Mouse (Mus musculus): Measurements from ENCODE around the gene Fdxr.

DNA sequence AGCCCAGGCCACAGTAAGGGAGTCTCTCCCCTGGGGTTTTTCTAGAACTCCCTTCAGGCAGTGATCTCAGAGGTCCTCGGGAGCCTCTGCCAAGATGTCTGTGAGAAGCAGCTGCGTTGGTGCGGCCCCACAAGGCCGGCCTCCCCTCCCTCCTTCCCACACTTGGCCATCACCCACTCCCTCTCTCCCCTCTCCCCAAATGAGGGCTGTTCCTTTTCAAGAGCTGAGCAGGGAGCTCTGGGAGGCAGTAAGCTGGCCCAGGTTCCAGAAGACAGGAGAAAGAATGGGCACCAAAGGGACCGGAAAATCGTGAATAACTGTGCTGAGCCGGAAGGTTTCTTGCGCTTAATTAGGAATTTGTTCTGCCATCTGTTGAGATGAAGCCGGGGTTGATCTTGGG is 44.9 kb downstream of the Fdxr start:
- TF ChIP-seq CTCF (IDR thresholded peaks at IDR 0.05; ENCODE audit: low read depth, low read length) (no peak), POLR2A (IDR thresholded peaks at IDR 0.05; ENCODE audit: insufficient read depth, low read length) (no peak)
